Mouse (Mus musculus): ENCODE measurements around the gene Sohlh2. TPM values are rescaled to one million over a fixed set of nuclear protein-coding genes. Genes with fewer than 3 reads are reported as not detected.
"Not testable (repeated sequence)": the region's sequence is repeated elsewhere in the genome, so short reads cannot be mapped to it uniquely, and the experiment has no call there.

Gene Sohlh2
- total RNA-seq (2021): under 1 TPM in 1 of 2 experiments, not detected in 1; 0.16 TPM
- long read RNA-seq, experiment 1, partial matches to known transcripts: 0 of 1 reads
- long read RNA-seq, experiment 1, other reads (novel, unspliced or antisense): 1 of 1 reads
- long read RNA-seq, experiment 2: 0 reads

- DNase-seq: no peak
Measured at GRCm38 (mm10) chr3:55181766-55182165, at the start of gene Sohlh2. Gene Sohlh2 (plus strand): TSS chr3:55182028.

GRCm38 (mm10) chr3:55137039-55137438 is 44.8 kb upstream of the Sohlh2 start, which contains the start of gene Ccdc169:
Gene Ccdc169 (plus strand): TSS chr3:55137339.
- no peak for DNase-seq

- DNase-seq: no peak
Measured at GRCm38 (mm10) chr3:55139837-55140236, 42.0 kb upstream of the Sohlh2 start.

- no peak for DNase-seq
Measured at GRCm38 (mm10) chr3:55141401-55141800, 40.4 kb upstream of the Sohlh2 start.

- DNase-seq: no peak
Measured at GRCm38 (mm10) chr3:55144916-55145315, 36.9 kb upstream of the Sohlh2 start.

GRCm38 (mm10) chr3:55146441-55146840 is 35.4 kb upstream of the Sohlh2 start:
- DNase-seq: no peak

- DNase-seq: no peak
Measured at GRCm38 (mm10) chr3:55147156-55147555, 34.7 kb upstream of the Sohlh2 start.

GRCm38 (mm10) chr3:55148091-55148490 is 33.7 kb upstream of the Sohlh2 start:
- DNase-seq: no peak

- DNase-seq: peak; percentile 71
Measured at GRCm38 (mm10) chr3:55151656-55152433, 30.0 kb upstream of the Sohlh2 start.

GRCm38 (mm10) chr3:55152673-55153334 is 29.0 kb upstream of the Sohlh2 start:
- no peak for DNase-seq

GRCm38 (mm10) chr3:55154163-55154562 is 27.7 kb upstream of the Sohlh2 start:
- no peak for DNase-seq

- DNase-seq: no peak
Measured at GRCm38 (mm10) chr3:55157413-55157812, 24.4 kb upstream of the Sohlh2 start.

- DNase-seq: no peak
Measured at GRCm38 (mm10) chr3:55161144-55161543, 20.7 kb upstream of the Sohlh2 start.

- no peak for DNase-seq
Measured at GRCm38 (mm10) chr3:55163510-55163909, 18.3 kb upstream of the Sohlh2 start.

- no peak for DNase-seq
Measured at GRCm38 (mm10) chr3:55172478-55172877, 9.3 kb upstream of the Sohlh2 start.

- no peak for DNase-seq
Measured at GRCm38 (mm10) chr3:55177271-55177670, 4.6 kb upstream of the Sohlh2 start.

- no peak for DNase-seq
Measured at GRCm38 (mm10) chr3:55191668-55192067, 9.8 kb downstream of the Sohlh2 start.

GRCm38 (mm10) chr3:55193351-55193750 is 11.5 kb downstream of the Sohlh2 start:
- DNase-seq: no peak

GRCm38 (mm10) chr3:55194792-55195191 is 13.0 kb downstream of the Sohlh2 start:
- DNase-seq: no peak

- no peak for DNase-seq
Measured at GRCm38 (mm10) chr3:55195581-55196327, 13.9 kb downstream of the Sohlh2 start.

GRCm38 (mm10) chr3:55196328-55196710 is 14.5 kb downstream of the Sohlh2 start:
- DNase-seq: no peak

- DNase-seq: not testable (repeated sequence)
Measured at GRCm38 (mm10) chr3:55203621-55204020, 21.8 kb downstream of the Sohlh2 start.

GRCm38 (mm10) chr3:55206413-55206812 is 24.6 kb downstream of the Sohlh2 start:
- no peak for DNase-seq
